Mouse (Mus musculus) brain, embryonic 14.5 days (tissue): Measurements from ENCODE around the gene Cel. TPM values are rescaled to one million over a fixed set of nuclear protein-coding genes. Genes with fewer than 3 reads are reported as not detected.

Source experiments
- DNase-seq: peaks from one replicate; pipeline ENCODE4 v3.0.0-alpha.2; 2011; ENCODE audit warnings: low read depth
- CTCF ChIP-seq: fragments of 200-500 bp; IDR thresholded peaks from 2 replicates; pipeline ENCODE4 v1.5.1; 2012; ENCODE audit warnings: inconsistent platforms, mild to moderate bottlenecking, moderate library complexity, borderline replicate concordance; ENCODE audit not compliant: insufficient read depth, insufficient read length; ENCODE audit errors: extremely low read depth
- POLR2A ChIP-seq: fragments of 200-500 bp; IDR thresholded peaks from 2 replicates; pipeline ENCODE4 v1.6.1; 2012; ENCODE audit warnings: mild to moderate bottlenecking, inconsistent platforms, borderline replicate concordance; ENCODE audit not compliant: poor library complexity, insufficient read depth, insufficient read length, severe bottlenecking; ENCODE audit errors: extremely low read depth
- polyA plus RNA-seq: library from polyadenylated mRNA; depleted of rRNA; stranded (reverse); fragments of >200 nt; gene quantifications from 2 replicates; pipeline ENCODE4 v1.2.3, GENCODE M21; 2012

The Cel gene
- polyA plus RNA-seq, 1 experiment: 0.10 TPM

- no peak for DNase-seq
Measured at GRCm38 (mm10) chr2:28536766-28537633, 26.2 kb downstream of the Cel start.

GRCm38 (mm10) chr2:28536166-28536565, 27.0 kb downstream of the Cel start:
- no peak for TF ChIP-seq CTCF
- TF ChIP-seq POLR2A: no peak
- DNase-seq: peak; percentile 65

More at GRCm38 (mm10) chr2:28536766-28537633, 26.2 kb downstream of the Cel start:
- no peak for TF ChIP-seq POLR2A
- no peak for TF ChIP-seq CTCF

DNA sequence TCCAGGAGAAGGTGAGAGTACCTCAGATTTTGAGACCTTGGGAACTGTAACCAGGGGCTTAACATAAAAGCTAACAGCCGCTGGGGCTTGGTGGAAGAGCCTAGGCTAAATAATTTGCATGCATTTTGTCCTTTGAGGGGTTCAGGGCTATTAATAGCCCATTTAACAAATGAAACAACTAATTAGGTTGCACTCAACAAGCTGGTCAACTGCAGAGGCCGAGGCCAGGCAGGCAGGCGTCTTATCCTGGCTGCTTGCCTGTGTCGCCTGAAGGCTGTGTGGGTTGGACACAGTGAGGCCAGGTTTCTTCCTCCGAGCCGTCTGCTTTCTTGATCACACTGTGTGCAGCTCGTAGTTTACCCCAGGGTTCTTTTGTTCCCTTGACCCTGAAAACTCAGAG, 27.6 kb downstream of the Cel start:
- TF ChIP-seq POLR2A (no peak), CTCF (no peak)
- peak; percentile 87 for DNase-seq

DNA sequence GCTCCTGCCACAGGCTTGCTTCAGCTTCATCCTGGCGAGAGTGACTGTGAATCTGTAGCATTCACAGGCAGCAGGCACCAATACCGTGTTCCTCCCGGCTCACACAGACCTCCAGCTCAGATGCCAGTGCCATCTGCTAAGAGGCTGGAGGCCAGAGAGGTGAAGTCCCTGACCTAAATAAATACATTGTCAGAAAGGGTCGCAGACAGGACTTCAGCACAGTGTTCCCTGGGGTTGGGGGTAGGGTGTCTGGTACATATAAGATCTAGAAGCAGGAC, 28.0 kb downstream of the Cel start:
- no peak for TF ChIP-seq POLR2A
- no peak for TF ChIP-seq CTCF
- DNase-seq: peak; percentile 49

DNA sequence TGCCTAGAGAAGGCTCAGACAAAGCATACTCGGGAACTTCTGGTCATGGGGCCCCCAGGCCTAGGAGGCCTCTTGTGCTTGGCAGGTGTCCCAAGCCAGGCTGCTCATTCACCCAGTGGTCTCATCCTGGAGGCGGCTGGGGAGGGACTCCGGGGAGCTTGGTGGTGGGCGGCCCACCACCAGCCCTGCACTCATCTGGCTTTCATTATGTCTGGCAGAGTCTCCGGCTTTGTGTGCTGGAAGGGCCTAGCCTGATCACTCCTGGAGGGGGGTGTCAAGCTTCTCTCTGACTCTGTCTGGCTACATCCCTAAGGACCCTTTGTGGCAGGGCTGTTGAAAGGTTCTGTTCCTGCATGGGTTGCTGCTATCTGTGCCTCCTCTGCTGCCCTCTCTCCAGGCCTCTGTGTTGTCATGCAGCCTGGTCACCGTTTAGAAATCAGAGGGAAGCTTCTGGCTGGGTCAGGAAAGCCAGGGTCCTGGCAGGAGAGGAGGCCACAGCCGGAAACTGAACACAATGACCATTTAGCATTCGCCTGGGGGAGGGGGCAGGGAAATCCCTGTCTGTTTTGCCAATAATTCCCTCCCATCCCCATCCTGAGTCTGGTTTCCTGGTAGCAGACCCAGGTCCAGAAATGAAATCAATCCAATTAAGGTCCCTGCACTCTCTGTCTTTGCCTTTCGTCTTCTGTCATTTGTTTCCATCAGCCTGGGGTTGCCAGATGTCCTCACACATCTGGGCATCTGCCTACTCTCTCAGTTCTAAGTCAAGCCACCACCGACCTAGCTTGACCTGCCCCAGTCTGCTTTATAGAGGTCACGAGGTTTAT, 28.6 kb downstream of the Cel start:
- TF ChIP-seq POLR2A (no peak), CTCF (no peak)
- peak; percentile 81 for DNase-seq

DNA sequence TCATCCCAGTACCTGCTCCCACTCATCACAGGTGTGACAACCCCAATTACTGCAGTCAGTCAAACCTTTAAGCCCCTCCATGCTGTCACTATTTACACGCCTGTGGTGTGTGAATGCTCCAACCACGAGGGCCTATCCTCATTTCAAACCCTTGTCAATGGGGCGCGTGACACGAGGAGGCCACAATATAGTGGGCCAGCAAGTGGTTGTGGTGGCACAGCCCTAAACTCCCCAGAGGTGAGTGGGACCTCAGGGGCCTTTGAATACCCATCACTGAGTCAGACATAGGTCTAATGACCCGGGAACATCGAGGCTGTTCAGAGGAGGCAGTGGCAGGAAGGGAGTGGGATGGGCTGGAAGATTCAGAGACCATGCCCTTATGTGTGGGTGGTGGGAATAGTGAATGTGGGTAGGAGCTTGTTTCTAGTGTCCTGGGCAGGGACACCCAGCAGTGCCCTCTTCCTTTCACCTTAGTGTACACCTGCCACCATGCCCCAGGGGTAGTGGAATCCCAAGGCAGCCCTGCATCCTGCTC, 29.2 kb downstream of the Cel start:
- DNase-seq: no peak
- no peak for TF ChIP-seq POLR2A
- TF ChIP-seq CTCF: no peak

DNA sequence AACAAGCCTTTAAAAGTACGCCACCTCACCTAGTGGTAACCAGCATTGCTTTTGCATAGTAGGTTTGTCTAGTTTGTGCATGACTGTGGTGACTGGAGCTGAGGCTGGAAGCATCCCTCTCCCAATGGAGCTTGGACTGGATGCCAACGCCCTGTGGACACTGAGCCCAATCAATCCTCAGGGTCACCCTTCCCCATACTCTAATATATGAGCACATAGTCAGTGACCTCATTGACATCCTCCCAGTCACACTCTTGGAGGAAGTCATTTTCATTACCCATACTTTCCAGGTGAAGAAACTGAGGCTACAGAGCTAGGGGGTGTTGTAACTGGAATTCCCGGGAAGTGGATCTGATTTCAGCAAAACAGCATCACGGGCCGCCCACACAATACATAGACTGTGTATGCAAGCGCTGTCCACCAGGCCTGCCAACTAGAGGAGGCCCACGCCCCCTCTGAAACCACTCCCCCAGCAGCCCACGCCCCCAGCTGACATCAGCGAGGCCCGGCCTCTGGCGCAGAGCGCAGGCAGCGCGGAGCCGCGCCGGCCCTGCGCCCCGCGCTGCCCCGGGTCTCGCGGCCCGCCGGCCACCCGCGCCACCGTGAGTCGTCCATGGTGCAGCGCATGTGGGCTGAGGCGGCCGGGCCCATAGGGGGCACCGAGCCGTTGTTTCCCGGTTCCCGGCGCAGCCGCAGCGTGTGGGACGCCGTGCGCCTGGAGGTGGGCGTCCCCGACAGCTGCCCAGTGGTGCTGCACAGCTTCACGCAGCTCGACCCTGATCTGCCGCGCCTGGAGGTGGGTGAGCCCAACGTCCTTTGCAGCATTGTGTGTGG, 30.0 kb downstream of the Cel start:
- TF ChIP-seq POLR2A (peak; percentile 65), CTCF (peak; percentile 25; the same call in 1 of the 2 replicates)
- peak; percentile 92 for DNase-seq

GRCm38 (mm10) chr2:28530311-28530710, 32.9 kb downstream of the Cel start:
- no peak for TF ChIP-seq CTCF
- no peak for TF ChIP-seq POLR2A
- DNase-seq: no peak

- TF ChIP-seq CTCF (no peak), POLR2A (no peak)
- no peak for DNase-seq
Measured at GRCm38 (mm10) chr2:28529856-28530255, 33.3 kb downstream of the Cel start.

- TF ChIP-seq POLR2A (no peak), CTCF (no peak)
- DNase-seq: no peak
Measured at GRCm38 (mm10) chr2:28528354-28528730, 34.9 kb downstream of the Cel start.

DNA sequence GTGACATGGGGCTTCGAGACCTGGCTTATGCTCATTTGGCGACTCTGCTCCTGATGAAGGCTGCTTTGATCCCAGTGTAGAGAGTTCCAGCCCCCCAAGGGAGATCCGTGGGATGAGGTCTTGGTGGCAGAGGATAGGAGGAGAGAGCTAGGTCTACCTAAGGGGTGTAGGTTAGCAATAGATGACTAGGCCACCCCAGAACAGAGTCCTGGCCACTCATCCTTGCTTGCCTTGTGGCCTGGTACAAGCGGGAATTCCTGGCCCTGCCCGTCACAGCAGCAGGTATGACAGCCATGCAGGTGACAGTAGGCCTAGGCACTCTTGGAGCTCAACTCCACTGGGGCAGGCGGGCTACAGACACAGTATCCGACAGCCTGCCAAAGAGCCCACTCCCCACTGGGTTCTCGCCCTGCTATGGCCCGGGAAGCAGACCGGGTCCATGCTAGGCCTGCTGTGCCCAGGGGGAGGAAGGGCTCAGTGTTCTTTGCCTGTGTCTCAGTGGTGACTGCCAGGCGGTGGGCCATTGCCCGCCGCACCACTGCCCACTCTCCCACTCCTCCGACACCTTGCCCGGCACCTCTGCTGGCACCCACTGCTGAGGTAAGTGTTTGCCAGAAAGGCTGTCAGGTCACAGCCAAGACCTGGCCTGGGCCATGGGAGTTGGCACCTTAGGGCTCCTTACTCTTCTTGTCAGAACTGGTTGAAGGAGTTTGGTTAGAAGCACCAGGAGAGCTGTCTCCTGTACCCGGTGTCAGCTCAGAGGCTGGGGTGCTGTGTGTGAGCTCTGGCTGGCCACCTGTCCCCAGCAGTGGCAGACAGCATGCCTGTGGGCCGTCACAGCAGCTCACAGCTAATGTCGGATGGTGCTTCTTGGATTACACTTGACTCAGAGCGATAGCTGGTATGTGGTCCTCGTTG, 35.5 kb downstream of the Cel start:
- TF ChIP-seq POLR2A: no peak
- TF ChIP-seq CTCF: no peak
- DNase-seq: no peak
